Mouse (Mus musculus): ENCODE data around the gene AC109138.7. TPM values are rescaled to one million over a fixed set of nuclear protein-coding genes. Genes with fewer than 3 reads are reported as not detected.
A peak's percentile ranks its signal among the peaks of the same experiment; 100 is the strongest.

AC109138.7 gene
- polyA plus RNA-seq, 1 experiment from 2014 or later, result not detected

DNA sequence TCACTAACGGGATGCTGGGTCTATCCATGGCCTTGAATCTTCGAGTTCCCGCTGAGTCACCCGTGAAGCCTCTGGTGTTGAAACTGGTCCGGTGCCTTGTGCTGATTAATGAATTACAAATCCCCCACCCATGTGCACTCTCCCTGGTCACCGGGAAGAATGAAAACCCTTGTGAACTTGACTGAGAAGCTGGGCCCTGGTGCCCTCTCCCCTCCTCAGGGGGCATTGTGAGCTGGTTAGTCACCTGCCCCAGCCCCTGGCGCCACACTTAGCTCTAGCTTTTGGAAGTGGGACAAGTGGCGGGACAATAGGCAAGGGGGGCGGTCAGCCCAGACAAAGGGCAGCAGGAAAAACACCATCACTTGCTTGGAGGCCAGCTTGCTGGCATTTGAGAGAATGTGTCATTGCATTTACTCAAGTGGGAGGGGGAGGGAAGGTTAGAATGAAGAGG is 608 bp upstream of the AC109138.7 start:
- peaks cover 25% of the 10 kb centered on the region for H3K4me1 ChIP-seq (replicated peaks; ENCODE audit: control insufficient read depth, insufficient read depth, low read length)
- no peak for ATAC-seq (replicated peaks; ENCODE audit: low FRiP score)

GRCm38 (mm10) chr19:4214771-4215450 is 754 bp downstream of the AC109138.7 start:
- Histone ChIP-seq H3K9ac (ENCODE audit: low read length) (peak overlapping the region; percentile 77), H3K4me3 (ENCODE audit: low read depth, low read length) (peak overlapping the region; percentile 57), H3K4me2 (ENCODE audit: low read depth, low read length, severe bottlenecking) (peak overlapping the region; percentile 99), H3K27me3 (ENCODE audit: control insufficient read depth, insufficient read depth, low read length) (peaks cover 32% of the 10 kb centered on the region), H3K9me3 (ENCODE audit: control insufficient read depth, low read length) (no peaks in the 10 kb centered on the region), H3K4me1 (replicated peaks; ENCODE audit: control insufficient read depth, insufficient read depth, low read length) (peaks cover 25% of the 10 kb centered on the region), H3K27ac (ENCODE audit: low read depth, low read length) (no peak overlapping the region), H3K36me3 (ENCODE audit: control insufficient read depth, insufficient read depth, low read length) (no peaks in the 10 kb centered on the region)
- ATAC-seq (replicated peaks; ENCODE audit: low FRiP score), result peak; percentile 40
- under 1% methylated on average over 57 of the region's 81 CpGs for WGBS
- peak; percentile 74 for DNase-seq (ENCODE audit: low spot score)

More for the DNA sequence above, 608 bp upstream of the AC109138.7 start:
- Histone ChIP-seq H3K27me3 (ENCODE audit: control insufficient read depth, insufficient read depth, low read length) (peaks cover 32% of the 10 kb centered on the region), H3K36me3 (ENCODE audit: control insufficient read depth, insufficient read depth, low read length) (no peaks in the 10 kb centered on the region), H3K9ac (ENCODE audit: low read length) (peak overlapping the region; percentile 77; the same call in 1 of the 2 replicates), H3K9me3 (ENCODE audit: control insufficient read depth, low read length) (no peaks in the 10 kb centered on the region), H3K27ac (ENCODE audit: low read depth, low read length) (no peak overlapping the region), H3K4me2 (ENCODE audit: low read depth, low read length, severe bottlenecking) (peak overlapping the region; percentile 99), H3K4me3 (ENCODE audit: low read depth, low read length) (no peak overlapping the region)
- DNase-seq (ENCODE audit: low spot score), result no peak
- 4% methylated on average over 9 of the region's 9 CpGs for WGBS

DNA sequence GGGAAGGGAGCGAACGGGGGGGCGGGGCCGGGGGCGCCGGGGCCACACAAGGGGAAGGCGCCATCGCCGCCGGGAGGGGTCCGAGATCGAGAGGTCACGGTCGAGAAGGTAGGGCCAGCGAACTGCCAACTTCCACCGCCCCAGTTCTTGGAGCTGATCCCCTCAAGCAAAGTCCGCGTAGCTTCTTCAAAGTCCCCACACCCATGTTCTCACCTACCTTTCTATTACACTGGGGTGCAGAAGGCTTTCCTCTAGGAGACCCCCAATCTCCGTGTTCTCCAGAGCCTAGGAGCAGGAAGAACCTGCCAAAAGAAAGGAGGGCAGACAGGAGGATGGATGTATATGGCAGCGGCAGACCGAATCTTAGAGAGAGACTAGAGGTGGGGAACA is 1.3 kb downstream of the AC109138.7 start:
- H3K36me3 ChIP-seq (ENCODE audit: control insufficient read depth, insufficient read depth, low read length), result no peaks in the 10 kb centered on the region
- 6% methylated on average over 9 of the region's 21 CpGs for WGBS
- H3K4me3 ChIP-seq (ENCODE audit: low read depth, low read length), result peak overlapping the region; percentile 57
- no peak overlapping the region for H3K27ac ChIP-seq (ENCODE audit: low read depth, low read length)
- peak overlapping the region; percentile 77 for H3K9ac ChIP-seq (ENCODE audit: low read length)
- H3K27me3 ChIP-seq (ENCODE audit: control insufficient read depth, insufficient read depth, low read length), result peaks cover 32% of the 10 kb centered on the region
- DNase-seq (ENCODE audit: low spot score) (no peak), ATAC-seq (replicated peaks; ENCODE audit: low FRiP score) (no peak)
- H3K9me3 ChIP-seq (ENCODE audit: control insufficient read depth, low read length), result no peaks in the 10 kb centered on the region
- peak overlapping the region; percentile 99 for H3K4me2 ChIP-seq (ENCODE audit: low read depth, low read length, severe bottlenecking)
- H3K4me1 ChIP-seq (replicated peaks; ENCODE audit: control insufficient read depth, insufficient read depth, low read length), result peaks cover 25% of the 10 kb centered on the region

- Histone ChIP-seq H3K36me3 (ENCODE audit: control insufficient read depth, insufficient read depth, low read length) (no peaks in the 10 kb centered on the region), H3K4me1 (replicated peaks; ENCODE audit: control insufficient read depth, insufficient read depth, low read length) (peaks cover 25% of the 10 kb centered on the region), H3K9ac (ENCODE audit: low read length) (no peak overlapping the region), H3K4me2 (ENCODE audit: low read depth, low read length, severe bottlenecking) (no peak overlapping the region), H3K27ac (ENCODE audit: low read depth, low read length) (no peak overlapping the region), H3K27me3 (ENCODE audit: control insufficient read depth, insufficient read depth, low read length) (peaks cover 32% of the 10 kb centered on the region), H3K4me3 (ENCODE audit: low read depth, low read length) (no peak overlapping the region), H3K9me3 (ENCODE audit: control insufficient read depth, low read length) (no peaks in the 10 kb centered on the region)
- ATAC-seq (replicated peaks; ENCODE audit: low FRiP score) (no peak), DNase-seq (ENCODE audit: low spot score) (peak; percentile 55)
- 22% methylated on average over 14 of the region's 14 CpGs for WGBS
Observed at GRCm38 (mm10) chr19:4216041-4216685, 2.0 kb downstream of the AC109138.7 start.

DNA sequence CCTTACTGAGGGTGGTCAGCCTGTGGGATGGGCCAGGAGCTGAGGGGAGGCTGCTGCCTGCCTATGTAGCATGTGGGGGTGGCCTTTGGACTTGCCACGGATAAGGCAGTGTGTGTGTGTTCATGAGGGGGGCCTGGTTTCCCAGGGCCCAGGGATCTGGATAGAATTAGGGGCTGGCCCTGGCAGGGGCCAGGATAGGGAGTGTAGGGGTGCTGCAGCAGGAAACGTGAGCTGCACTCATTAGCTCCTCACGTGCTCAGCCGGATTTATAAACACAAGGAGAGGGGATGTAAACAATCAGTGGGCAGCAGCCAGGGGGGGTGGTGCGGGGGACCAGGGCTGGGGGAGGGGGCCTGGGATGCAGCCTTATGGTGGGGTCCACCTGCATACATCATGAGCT is 3.0 kb downstream of the AC109138.7 start:
- Histone ChIP-seq H3K4me3 (ENCODE audit: low read depth, low read length) (no peak overlapping the region), H3K4me1 (replicated peaks; ENCODE audit: control insufficient read depth, insufficient read depth, low read length) (peaks cover 24% of the 10 kb centered on the region), H3K9me3 (ENCODE audit: control insufficient read depth, low read length) (no peaks in the 10 kb centered on the region), H3K4me2 (ENCODE audit: low read depth, low read length, severe bottlenecking) (no peak overlapping the region), H3K27me3 (ENCODE audit: control insufficient read depth, insufficient read depth, low read length) (peaks cover 30% of the 10 kb centered on the region), H3K36me3 (ENCODE audit: control insufficient read depth, insufficient read depth, low read length) (no peaks in the 10 kb centered on the region), H3K9ac (ENCODE audit: low read length) (no peak overlapping the region), H3K27ac (ENCODE audit: low read depth, low read length) (no peak overlapping the region)
- DNase-seq (ENCODE audit: low spot score), result peak; percentile 54
- 8% methylated on average over 5 of the region's 5 CpGs for WGBS
- no peak for ATAC-seq (replicated peaks; ENCODE audit: low FRiP score)

DNA sequence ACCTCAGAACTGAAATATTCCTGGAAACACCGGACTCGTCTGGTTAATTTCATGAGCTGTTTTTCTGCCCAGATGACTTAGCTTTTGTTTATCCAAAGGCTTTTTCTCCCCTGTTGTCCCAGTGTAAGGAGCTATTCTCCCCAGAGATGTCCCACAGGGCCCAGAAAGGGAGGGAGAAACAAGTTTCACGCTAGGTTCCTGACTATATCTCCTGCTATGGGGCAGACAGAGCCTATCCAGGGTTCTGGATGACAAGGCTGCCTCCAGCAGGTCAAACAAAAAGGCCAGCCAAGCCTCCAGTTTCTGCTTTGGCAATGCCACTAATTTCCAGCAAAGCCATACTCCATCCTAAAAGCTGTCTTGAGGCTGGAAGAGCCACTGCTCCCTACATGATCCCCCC is 3.7 kb downstream of the AC109138.7 start:
- no peak for ATAC-seq (replicated peaks; ENCODE audit: low FRiP score)
- no peak for DNase-seq (ENCODE audit: low spot score)
- Histone ChIP-seq H3K27ac (ENCODE audit: low read depth, low read length) (no peak overlapping the region), H3K4me3 (ENCODE audit: low read depth, low read length) (no peak overlapping the region), H3K4me2 (ENCODE audit: low read depth, low read length, severe bottlenecking) (no peak overlapping the region), H3K9me3 (ENCODE audit: control insufficient read depth, low read length) (no peaks in the 10 kb centered on the region), H3K4me1 (replicated peaks; ENCODE audit: control insufficient read depth, insufficient read depth, low read length) (peaks cover 20% of the 10 kb centered on the region), H3K36me3 (ENCODE audit: control insufficient read depth, insufficient read depth, low read length) (no peaks in the 10 kb centered on the region), H3K27me3 (ENCODE audit: control insufficient read depth, insufficient read depth, low read length) (peaks cover 30% of the 10 kb centered on the region), H3K9ac (ENCODE audit: low read length) (no peak overlapping the region)
- 47% methylated on average over 3 of the region's 3 CpGs for WGBS

DNA sequence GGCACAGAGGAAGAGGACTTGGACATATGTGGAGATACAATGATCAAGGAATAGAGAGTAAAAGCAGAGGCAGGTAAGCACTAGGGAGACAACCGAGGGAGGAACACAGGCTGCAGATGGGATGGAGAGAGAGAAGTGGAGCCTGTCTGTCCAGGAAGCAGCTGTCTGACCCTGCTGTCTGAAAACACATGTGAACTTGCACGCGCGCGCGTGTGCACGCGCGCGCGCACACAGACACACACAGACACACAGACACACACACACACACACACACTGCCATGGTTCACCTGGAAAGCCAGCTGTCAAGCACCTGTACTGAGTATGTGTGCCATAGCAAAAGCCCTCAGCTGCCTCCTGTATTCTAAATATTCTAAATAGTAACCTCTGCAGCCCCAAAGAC is 4.1 kb downstream of the AC109138.7 start:
- H3K4me2 ChIP-seq (ENCODE audit: low read depth, low read length, severe bottlenecking), result no peak overlapping the region
- no peaks in the 10 kb centered on the region for H3K36me3 ChIP-seq (ENCODE audit: control insufficient read depth, insufficient read depth, low read length)
- peaks cover 25% of the 10 kb centered on the region for H3K27me3 ChIP-seq (ENCODE audit: control insufficient read depth, insufficient read depth, low read length)
- WGBS, result 88% methylated on average over 11 of the region's 11 CpGs
- H3K27ac ChIP-seq (ENCODE audit: low read depth, low read length), result no peak overlapping the region
- H3K4me3 ChIP-seq (ENCODE audit: low read depth, low read length), result no peak overlapping the region
- H3K9me3 ChIP-seq (ENCODE audit: control insufficient read depth, low read length), result no peaks in the 10 kb centered on the region
- H3K9ac ChIP-seq (ENCODE audit: low read length), result no peak overlapping the region
- no peak for ATAC-seq (replicated peaks; ENCODE audit: low FRiP score)
- DNase-seq (ENCODE audit: low spot score), result no peak
- peaks cover 15% of the 10 kb centered on the region for H3K4me1 ChIP-seq (replicated peaks; ENCODE audit: control insufficient read depth, insufficient read depth, low read length)

- Histone ChIP-seq H3K4me3 (ENCODE audit: low read depth, low read length) (no peak overlapping the region), H3K9me3 (ENCODE audit: control insufficient read depth, low read length) (no peaks in the 10 kb centered on the region), H3K36me3 (ENCODE audit: control insufficient read depth, insufficient read depth, low read length) (no peaks in the 10 kb centered on the region), H3K9ac (ENCODE audit: low read length) (no peak overlapping the region), H3K4me1 (replicated peaks; ENCODE audit: control insufficient read depth, insufficient read depth, low read length) (peaks cover 10% of the 10 kb centered on the region), H3K27me3 (ENCODE audit: control insufficient read depth, insufficient read depth, low read length) (peaks cover 20% of the 10 kb centered on the region), H3K27ac (ENCODE audit: low read depth, low read length) (no peak overlapping the region), H3K4me2 (ENCODE audit: low read depth, low read length, severe bottlenecking) (no peak overlapping the region)
- no peak for ATAC-seq (replicated peaks; ENCODE audit: low FRiP score)
- 85% methylated on average over 1 of the region's 1 CpGs for WGBS
- no peak for DNase-seq (ENCODE audit: low spot score)
Observed at GRCm38 (mm10) chr19:4218784-4219183, 4.6 kb downstream of the AC109138.7 start.

Data from forebrain, embryonic 11.5 days (tissue).